Mouse (Mus musculus): ENCODE results near the gene Dnmt3l.

DNA sequence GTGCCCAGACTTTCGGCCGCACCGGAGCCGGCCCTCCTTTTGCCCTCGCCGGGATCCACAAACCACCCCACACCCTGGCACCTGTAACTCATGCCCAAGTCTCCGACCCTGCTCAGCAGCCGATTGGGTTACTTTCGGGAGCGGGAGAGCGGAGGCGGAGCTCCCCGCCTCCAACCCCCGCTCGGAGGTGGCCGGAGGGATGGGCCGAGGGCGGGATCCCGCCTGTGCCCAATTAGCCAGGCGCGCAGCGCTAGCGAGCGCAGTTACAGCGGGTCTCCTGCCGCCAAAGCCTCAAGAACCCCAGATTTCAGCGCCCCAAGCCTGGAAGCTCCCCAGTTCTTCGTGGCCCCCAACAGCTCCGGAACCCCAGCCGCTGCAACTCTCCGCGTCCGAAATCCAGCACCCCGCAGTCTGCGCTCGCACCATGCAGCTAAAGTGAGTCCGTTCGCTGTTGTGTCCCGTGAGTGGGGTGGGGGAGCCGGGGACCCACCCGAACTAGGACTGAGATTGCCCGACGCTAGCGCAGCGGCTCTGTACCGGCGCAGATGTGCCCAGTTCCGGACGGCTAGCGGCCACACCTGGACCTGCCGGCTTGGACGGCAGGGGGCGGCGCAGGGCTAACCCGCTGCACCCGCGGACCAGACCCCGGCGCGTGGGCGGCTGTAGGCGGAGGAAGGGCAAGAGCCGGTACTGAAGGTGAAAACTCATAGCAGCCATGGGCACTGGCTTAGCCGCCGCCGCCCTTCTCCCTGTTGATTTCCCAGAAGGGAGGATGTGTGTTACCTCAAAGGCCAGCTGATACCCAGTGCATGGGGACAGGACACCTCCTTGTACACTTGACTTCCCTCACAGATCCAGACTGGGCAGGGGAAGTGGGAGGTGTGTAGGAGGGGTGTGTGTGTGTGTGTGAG lies 27.6 kb downstream of the Dnmt3l start, which contains the start of gene Icosl:
- TF ChIP-seq CTCF (conservative IDR thresholded peaks at IDR 0.05; ENCODE audit: low read length) (no peak), POU5F1 (IDR thresholded peaks at IDR 0.05; ENCODE audit: borderline replicate concordance, low read length) (no peak), NANOG (IDR thresholded peaks at IDR 0.05; ENCODE audit: borderline replicate concordance, low read length) (no peak)
